In the genomic region with DNA sequence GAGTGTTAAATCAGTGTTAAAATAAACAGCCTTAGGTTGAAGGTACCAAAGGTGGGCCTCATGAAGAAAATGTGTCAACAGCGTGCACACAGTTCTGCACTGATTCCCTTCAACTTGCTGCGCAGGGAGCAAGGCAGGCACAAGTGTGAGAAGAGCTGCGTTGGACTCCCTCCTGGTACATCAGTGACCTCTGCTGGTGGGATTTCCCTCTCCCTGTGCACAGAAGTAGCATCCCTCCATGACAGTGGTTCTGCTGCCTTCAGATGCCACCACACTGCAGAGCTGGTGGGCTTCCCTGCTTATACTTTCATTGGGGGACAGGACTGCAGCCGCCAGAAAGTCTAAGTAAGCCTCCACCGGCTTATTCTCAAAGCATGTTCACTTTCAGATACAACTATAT, we compare ENCODE assay signal across 9 mouse cellular contexts. TPM values are rescaled to one million over a fixed set of nuclear protein-coding genes. Genes with fewer than 3 reads are reported as not detected.
DNase-seq lines count a peak whose midpoint lies in the region; ATAC-seq and TF ChIP-seq lines count a peak whose summit lies in the region.
"Had no signal": no experiment of that assay in that cellular context is flagged by ENCODE, and none has a peak within 500 bp of the region (broad histone marks: within the 10 kb centered on the region; RNA-seq: fewer than 3 reads in every experiment).

No protein-coding gene starts in this region.

- TF ChIP-seq POLR2A in heart, adult 2 months (IDR thresholded peaks at IDR 0.05; ENCODE audit: insufficient read depth, low read depth, low read length) = no peak

- H3K27ac ChIP-seq in heart, adult 2 months = no peak overlapping the region
- no peak overlapping the region for H3K27ac ChIP-seq in forebrain, embryonic 14.5 days (ENCODE audit: low read depth, low read length)
- no peak overlapping the region for H3K27ac ChIP-seq in intestine, embryonic 16.5 days (ENCODE audit: low read length)
- no peak overlapping the region for H3K27ac ChIP-seq in neural tube, embryonic 12.5 days
- H3K27ac ChIP-seq: macrophage had no signal

- peaks cover 1% of the 10 kb centered on the region; the same call in 1 of the 2 replicates for H3K4me1 ChIP-seq in heart, adult 2 months (ENCODE audit: control insufficient read depth, insufficient read depth, low read length)
- H3K4me1 ChIP-seq in forebrain, embryonic 14.5 days (ENCODE audit: control insufficient read depth, insufficient read depth, low read length) = no peaks in the 10 kb centered on the region
- H3K4me1 ChIP-seq in intestine, embryonic 16.5 days (ENCODE audit: control insufficient read depth, insufficient read depth, low read length) = no peaks in the 10 kb centered on the region
- H3K4me1 ChIP-seq in neural tube, embryonic 12.5 days = no peaks in the 10 kb centered on the region

- peak; percentile 70 for TF ChIP-seq CTCF in heart, adult 2 months (IDR thresholded peaks at IDR 0.05)

- H3K4me2 ChIP-seq in forebrain, embryonic 14.5 days (ENCODE audit: low read length) = no peak overlapping the region
- no peak overlapping the region for H3K4me2 ChIP-seq in intestine, embryonic 16.5 days (ENCODE audit: low read depth, low read length)
- H3K4me2 ChIP-seq in neural tube, embryonic 12.5 days (replicated peaks) = no peak overlapping the region

- DNase-seq in heart, adult 2 months = peak; percentile 34 to 46
- DNase-seq in heart, adult 9 months (ENCODE audit: low spot score in 2 of 2) = no peak
- peak; percentile 25 for DNase-seq in c-Kit-positive CD71-negative TER-119-negative erythroid progenitor cells, embryonic 14.5 days (ENCODE audit: low read depth)
- peak; percentile 75 for DNase-seq in forebrain, embryonic 14.5 days (ENCODE audit: low spot score)
- DNase-seq in left cerebral cortex, postnatal 36 days (ENCODE audit: low spot score in 2 of 2) = peak; percentile 68 to 70
- DNase-seq in testis, postnatal 10 days (ENCODE audit: low spot score) = peak; percentile 87

- H3K79me2 ChIP-seq in heart, adult 2 months (replicated peaks; ENCODE audit: control insufficient read depth, insufficient read depth, low read length) = no peaks in the 10 kb centered on the region

- no peaks in the 10 kb centered on the region for H3K9me3 ChIP-seq in forebrain, embryonic 14.5 days (replicated peaks; ENCODE audit: control insufficient read depth, low read length)
- no peaks in the 10 kb centered on the region for H3K9me3 ChIP-seq in intestine, embryonic 16.5 days (ENCODE audit: control insufficient read depth, low read length)
- no peaks in the 10 kb centered on the region for H3K9me3 ChIP-seq in neural tube, embryonic 12.5 days

- WGBS in heart, adult 2 months = 45% methylated on average over 5 of the region's 5 CpGs
- WGBS in forebrain, embryonic 14.5 days = 45% methylated on average over 5 of the region's 5 CpGs
- 54% methylated on average over 5 of the region's 5 CpGs for WGBS in intestine, embryonic 16.5 days
- WGBS in neural tube, embryonic 12.5 days = 59% methylated on average over 5 of the region's 5 CpGs

- intact Hi-C loops in heart, adult 2 months (cut with DNase I) = loop anchor here (1.0 kb wide), 3 partner anchors 91 to 150 kb away; no protein-coding TSS in a partner anchor
- intact Hi-C loops in left cerebral cortex, postnatal 36 days (cut with DNase I) = loop anchor here (1.0 to 2.0 kb wide), 3 partner anchors 91 to 150 kb away; no protein-coding TSS in a partner anchor

- H3K36me3 ChIP-seq in heart, adult 2 months (ENCODE audit: control insufficient read depth, insufficient read depth, low read length) = no peaks in the 10 kb centered on the region
- H3K36me3 ChIP-seq in forebrain, embryonic 14.5 days (ENCODE audit: control insufficient read depth, insufficient read depth, low read length) = no peaks in the 10 kb centered on the region
- no peaks in the 10 kb centered on the region for H3K36me3 ChIP-seq in intestine, embryonic 16.5 days (ENCODE audit: control insufficient read depth, insufficient read depth, low read length)
- H3K36me3 ChIP-seq in neural tube, embryonic 12.5 days = no peaks in the 10 kb centered on the region

- ATAC-seq in forebrain, embryonic 14.5 days = peak; percentile 29; the same call in 1 of the 2 replicates
- peak; percentile 43; the same call in 1 of the 2 replicates for ATAC-seq in intestine, embryonic 16.5 days
- ATAC-seq in neural tube, embryonic 12.5 days (ENCODE audit: low FRiP score, low read depth) = 0 out of 2 replicates have a peak, but pooled peaks have one; percentile 51

- H3K27me3 ChIP-seq in heart, adult 2 months (ENCODE audit: control insufficient read depth, insufficient read depth, low read length) = no peaks in the 10 kb centered on the region
- no peaks in the 10 kb centered on the region for H3K27me3 ChIP-seq in forebrain, embryonic 14.5 days (replicated peaks; ENCODE audit: control insufficient read depth, insufficient read depth, low read length)
- H3K27me3 ChIP-seq in intestine, embryonic 16.5 days (replicated peaks; ENCODE audit: control insufficient read depth, insufficient read depth, low read length) = no peaks in the 10 kb centered on the region
- no peaks in the 10 kb centered on the region for H3K27me3 ChIP-seq in neural tube, embryonic 12.5 days (replicated peaks)

- no peak overlapping the region for H3K4me3 ChIP-seq in heart, adult 2 months
- no peak overlapping the region for H3K4me3 ChIP-seq in forebrain, embryonic 14.5 days (ENCODE audit: low read depth, low read length)
- no peak overlapping the region for H3K4me3 ChIP-seq in intestine, embryonic 16.5 days (ENCODE audit: low read length)
- no peak overlapping the region for H3K4me3 ChIP-seq in neural tube, embryonic 12.5 days

- H3K9ac ChIP-seq in heart, adult 2 months (ENCODE audit: low read depth, low read length) = no peak overlapping the region
- no peak overlapping the region for H3K9ac ChIP-seq in forebrain, embryonic 14.5 days (ENCODE audit: low read length)
- no peak overlapping the region for H3K9ac ChIP-seq in intestine, embryonic 16.5 days (ENCODE audit: low read depth, low read length)
- H3K9ac ChIP-seq in neural tube, embryonic 12.5 days = no peak overlapping the region

- TF ChIP-seq EP300 in heart, adult 2 months (IDR thresholded peaks at IDR 0.05; ENCODE audit: insufficient read depth, low read depth, low read length) = no peak

RNA-seq across cellular contexts. Expression of a gene that starts 37.2 kb away (rescaled TPM):
- 1 to 10 TPM; 5.5 to 6.0 TPM for total RNA-seq in heart, adult 2 months (2021)
- polyA plus RNA-seq in heart, adult 2 months (2012; rRNA removed) = 2.1 and 3.0 TPM in 2 replicates
- 9.7 and 14.6 TPM in 2 replicates for polyA plus RNA-seq in forebrain, embryonic 14.5 days (2014; fragmentation: Nextera tagmentation; extraction: Ambion mirVana)
- polyA plus RNA-seq in intestine, embryonic 16.5 days (2015; fragmentation: Nextera tagmentation; extraction: Ambion mirVana) = 13.7 and 15.3 TPM in 2 replicates
- 10 to 100 TPM; 31.0 to 32.4 TPM for total RNA-seq in left cerebral cortex, postnatal 36 days (2021)
- 16.4 and 17.9 TPM in 2 replicates for polyA plus RNA-seq in neural tube, embryonic 12.5 days (2016; fragmentation: Nextera tagmentation; extraction: Ambion mirVana)

Comparison
In these comparisons a context has a peak if more than half of its experiments do, and no peak if none do; other contexts are left out.
1. DNase-seq: peak in heart, adult 2 months (2 of 2), c-Kit-positive CD71-negative TER-119-negative erythroid progenitor cells, embryonic 14.5 days (single experiment), forebrain, embryonic 14.5 days (single experiment), left cerebral cortex, postnatal 36 days (2 of 2) and testis, postnatal 10 days (single experiment); none in heart, adult 9 months (0 of 2).
2. Peak in every context shown above with its lines, with median percentiles within 50 percentile points of each other: ATAC-seq.